Mouse (Mus musculus): Measurements from ENCODE around the gene Bcar1. TPM values are rescaled to one million over a fixed set of nuclear protein-coding genes. Genes with fewer than 3 reads are reported as not detected.

The Bcar1 gene
- total and polyA plus RNA-seq, 2 experiments from 2014 or later, result 27.9 to 53.2 TPM

GRCm38 (mm10) chr8:111690960-111691445 is 52.6 kb downstream of the Bcar1 start, which contains the start of gene Ctrb1:
Gene Ctrb1 (minus strand): TSS chr8:111691010.
- ATAC-seq (ENCODE audit: insufficient read depth, low read depth), result no peak
- H3K36me3 ChIP-seq (replicated peaks; ENCODE audit: control insufficient read depth, insufficient read depth, low read length), result no peaks in the 10 kb centered on the region
- no peak for DNase-seq (ENCODE audit: low spot score)
- H3K27ac ChIP-seq (ENCODE audit: low read depth), result no peak within 1 kb of the TSS
- H3K4me2 ChIP-seq (ENCODE audit: low read depth, low read length), result no peak within 1 kb of the TSS
- no peak within 1 kb of the TSS for H3K9ac ChIP-seq (replicated peaks; ENCODE audit: low read depth, low read length)
- no peaks in the 10 kb centered on the region for H3K4me1 ChIP-seq (ENCODE audit: control insufficient read depth, insufficient read depth)
- no peak for TF ChIP-seq EP300 (IDR thresholded peaks at IDR 0.05; ENCODE audit: low read depth)
- TF ChIP-seq CTCF (IDR thresholded peaks at IDR 0.05; ENCODE audit: low read depth), result no peak
- 74% methylated on average over 2 of the region's 2 CpGs for WGBS
- H3K4me3 ChIP-seq (ENCODE audit: low read depth, low read length), result no peak within 1 kb of the TSS
- no peaks in the 10 kb centered on the region for H3K9me3 ChIP-seq (replicated peaks; ENCODE audit: control insufficient read depth, low read length)
- no peaks in the 10 kb centered on the region for H3K27me3 ChIP-seq (ENCODE audit: control insufficient read depth, insufficient read depth, low read length)

- Histone ChIP-seq H3K4me3 (ENCODE audit: low read depth, low read length) (no peak overlapping the region), H3K27ac (ENCODE audit: low read depth) (no peak overlapping the region), H3K9me3 (replicated peaks; ENCODE audit: control insufficient read depth, low read length) (no peaks in the 10 kb centered on the region), H3K4me2 (ENCODE audit: low read depth, low read length) (no peak overlapping the region), H3K4me1 (ENCODE audit: control insufficient read depth, insufficient read depth) (no peaks in the 10 kb centered on the region), H3K36me3 (replicated peaks; ENCODE audit: control insufficient read depth, insufficient read depth, low read length) (no peaks in the 10 kb centered on the region), H3K27me3 (ENCODE audit: control insufficient read depth, insufficient read depth, low read length) (no peaks in the 10 kb centered on the region), H3K9ac (replicated peaks; ENCODE audit: low read depth, low read length) (no peak overlapping the region)
- TF ChIP-seq CTCF (IDR thresholded peaks at IDR 0.05; ENCODE audit: low read depth) (no peak), EP300 (IDR thresholded peaks at IDR 0.05; ENCODE audit: low read depth) (no peak)
- 79% methylated on average over 13 of the region's 13 CpGs for WGBS
- ATAC-seq (ENCODE audit: insufficient read depth, low read depth), result no peak
- no peak for DNase-seq (ENCODE audit: low spot score)
These were observed 56.7 kb downstream of the Bcar1 start for GRCm38 (mm10) chr8:111686881-111687280.

- TF ChIP-seq CTCF (IDR thresholded peaks at IDR 0.05; ENCODE audit: low read depth) (no peak), EP300 (IDR thresholded peaks at IDR 0.05; ENCODE audit: low read depth) (no peak)
- H3K9ac ChIP-seq (replicated peaks; ENCODE audit: low read depth, low read length), result no peak overlapping the region
- no peaks in the 10 kb centered on the region for H3K9me3 ChIP-seq (replicated peaks; ENCODE audit: control insufficient read depth, low read length)
- no peak for ATAC-seq (ENCODE audit: insufficient read depth, low read depth)
- H3K4me3 ChIP-seq (ENCODE audit: low read depth, low read length), result no peak overlapping the region
- 24% methylated on average over 9 of the region's 9 CpGs for WGBS
- no peaks in the 10 kb centered on the region for H3K27me3 ChIP-seq (ENCODE audit: control insufficient read depth, insufficient read depth, low read length)
- no peak for DNase-seq (ENCODE audit: low spot score)
- no peak overlapping the region for H3K4me2 ChIP-seq (ENCODE audit: low read depth, low read length)
- no peak overlapping the region for H3K27ac ChIP-seq (ENCODE audit: low read depth)
- H3K4me1 ChIP-seq (ENCODE audit: control insufficient read depth, insufficient read depth), result no peaks in the 10 kb centered on the region
- H3K36me3 ChIP-seq (replicated peaks; ENCODE audit: control insufficient read depth, insufficient read depth, low read length), result no peaks in the 10 kb centered on the region
These were observed 61.1 kb downstream of the Bcar1 start for GRCm38 (mm10) chr8:111682521-111682920.

- Histone ChIP-seq H3K4me2 (ENCODE audit: low read depth, low read length) (no peak overlapping the region), H3K4me1 (ENCODE audit: control insufficient read depth, insufficient read depth) (no peaks in the 10 kb centered on the region), H3K4me3 (ENCODE audit: low read depth, low read length) (no peak overlapping the region), H3K9me3 (replicated peaks; ENCODE audit: control insufficient read depth, low read length) (0 out of 2 replicates have a peak, but pooled peaks cover 3% of the 10 kb centered on the region), H3K27ac (ENCODE audit: low read depth) (no peak overlapping the region), H3K36me3 (replicated peaks; ENCODE audit: control insufficient read depth, insufficient read depth, low read length) (no peaks in the 10 kb centered on the region), H3K9ac (replicated peaks; ENCODE audit: low read depth, low read length) (no peak overlapping the region), H3K27me3 (ENCODE audit: control insufficient read depth, insufficient read depth, low read length) (no peaks in the 10 kb centered on the region)
- 56% methylated on average over 11 of the region's 11 CpGs for WGBS
- ATAC-seq (ENCODE audit: insufficient read depth, low read depth) (no peak), DNase-seq (ENCODE audit: low spot score) (no peak)
- TF ChIP-seq EP300 (IDR thresholded peaks at IDR 0.05; ENCODE audit: low read depth) (no peak), CTCF (IDR thresholded peaks at IDR 0.05; ENCODE audit: low read depth) (no peak)
These were observed 62.5 kb downstream of the Bcar1 start for GRCm38 (mm10) chr8:111681153-111681552.

GRCm38 (mm10) chr8:111680423-111681028 is 63.1 kb downstream of the Bcar1 start:
- Histone ChIP-seq H3K27ac (ENCODE audit: low read depth) (no peak overlapping the region), H3K27me3 (ENCODE audit: control insufficient read depth, insufficient read depth, low read length) (no peaks in the 10 kb centered on the region), H3K4me3 (ENCODE audit: low read depth, low read length) (no peak overlapping the region), H3K4me2 (ENCODE audit: low read depth, low read length) (no peak overlapping the region), H3K9me3 (replicated peaks; ENCODE audit: control insufficient read depth, low read length) (0 out of 2 replicates have a peak, but pooled peaks cover 3% of the 10 kb centered on the region), H3K4me1 (ENCODE audit: control insufficient read depth, insufficient read depth) (no peaks in the 10 kb centered on the region), H3K36me3 (replicated peaks; ENCODE audit: control insufficient read depth, insufficient read depth, low read length) (no peaks in the 10 kb centered on the region), H3K9ac (replicated peaks; ENCODE audit: low read depth, low read length) (no peak overlapping the region)
- DNase-seq (ENCODE audit: low spot score), result no peak
- TF ChIP-seq EP300 (IDR thresholded peaks at IDR 0.05; ENCODE audit: low read depth) (no peak), CTCF (IDR thresholded peaks at IDR 0.05; ENCODE audit: low read depth) (peak; percentile 24)
- WGBS, result 37% methylated on average over 17 of the region's 17 CpGs
- no peak for ATAC-seq (ENCODE audit: insufficient read depth, low read depth)

GRCm38 (mm10) chr8:111678848-111679247 is 64.8 kb downstream of the Bcar1 start:
- Histone ChIP-seq H3K4me1 (ENCODE audit: control insufficient read depth, insufficient read depth) (no peaks in the 10 kb centered on the region), H3K27me3 (ENCODE audit: control insufficient read depth, insufficient read depth, low read length) (no peaks in the 10 kb centered on the region), H3K4me2 (ENCODE audit: low read depth, low read length) (no peak overlapping the region), H3K4me3 (ENCODE audit: low read depth, low read length) (no peak overlapping the region), H3K9ac (replicated peaks; ENCODE audit: low read depth, low read length) (no peak overlapping the region), H3K36me3 (replicated peaks; ENCODE audit: control insufficient read depth, insufficient read depth, low read length) (no peaks in the 10 kb centered on the region), H3K9me3 (replicated peaks; ENCODE audit: control insufficient read depth, low read length) (0 out of 2 replicates have a peak, but pooled peaks cover 3% of the 10 kb centered on the region), H3K27ac (ENCODE audit: low read depth) (no peak overlapping the region)
- DNase-seq (ENCODE audit: low spot score) (no peak), ATAC-seq (ENCODE audit: insufficient read depth, low read depth) (no peak)
- TF ChIP-seq EP300 (IDR thresholded peaks at IDR 0.05; ENCODE audit: low read depth) (no peak), CTCF (IDR thresholded peaks at IDR 0.05; ENCODE audit: low read depth) (no peak)
- WGBS, result 93% methylated on average over 7 of the region's 7 CpGs
